Mouse (Mus musculus) CD4-positive helper T cell, adult 2 months (primary cell): ENCODE data around the gene Cacna2d4.
"Not testable (repeated sequence)": the region's sequence is repeated elsewhere in the genome, so short reads cannot be mapped to it uniquely, and the experiment has no call there.

Experiments used
- DNase-seq: peaks from one replicate; pipeline ENCODE4 v3.0.0-alpha.2; 2012; ENCODE audit warnings: low read depth, missing footprints, low spot score

The Cacna2d4 gene

DNA sequence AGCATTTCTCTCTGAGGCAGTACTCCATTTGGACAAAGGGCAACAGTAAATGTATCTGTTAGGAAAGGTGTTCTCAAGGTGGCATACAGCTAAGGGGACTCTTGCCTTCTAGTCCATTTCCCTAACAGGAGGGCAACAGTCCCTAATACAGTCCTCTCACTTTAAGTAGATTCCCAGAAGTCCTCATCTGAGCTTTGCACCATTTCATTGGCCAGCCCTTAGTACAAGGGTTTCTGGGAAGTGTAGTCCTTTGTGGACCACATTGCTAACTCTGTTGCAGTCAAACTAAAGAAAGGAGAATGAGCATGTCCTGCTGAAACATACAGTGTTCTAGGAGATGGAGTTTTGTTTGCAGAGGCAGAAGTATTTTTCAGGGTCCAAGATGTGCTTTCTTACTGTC lies 105.1 kb downstream of the Cacna2d4 start:
- no peak for DNase-seq

DNA sequence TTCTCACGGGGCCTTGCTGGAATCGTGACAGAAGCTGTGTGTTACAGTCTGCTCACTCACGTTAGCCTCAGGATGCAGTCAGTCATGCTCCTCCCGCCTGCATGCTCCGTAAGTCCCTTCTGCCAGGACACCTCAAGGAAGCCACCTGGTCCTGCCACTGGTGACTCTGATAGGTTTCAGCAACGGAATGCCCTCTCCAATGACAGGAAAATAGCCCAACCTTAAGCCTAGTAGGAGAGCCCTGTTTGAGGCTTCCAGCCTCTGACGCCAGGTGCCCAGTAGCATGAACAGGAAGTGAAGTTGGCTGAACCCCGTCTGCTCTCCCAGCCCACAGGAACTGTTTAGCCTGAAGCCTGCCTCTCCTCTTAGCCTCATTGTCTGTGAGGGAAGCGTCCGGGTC lies 109.9 kb downstream of the Cacna2d4 start:
- DNase-seq: no peak

DNA sequence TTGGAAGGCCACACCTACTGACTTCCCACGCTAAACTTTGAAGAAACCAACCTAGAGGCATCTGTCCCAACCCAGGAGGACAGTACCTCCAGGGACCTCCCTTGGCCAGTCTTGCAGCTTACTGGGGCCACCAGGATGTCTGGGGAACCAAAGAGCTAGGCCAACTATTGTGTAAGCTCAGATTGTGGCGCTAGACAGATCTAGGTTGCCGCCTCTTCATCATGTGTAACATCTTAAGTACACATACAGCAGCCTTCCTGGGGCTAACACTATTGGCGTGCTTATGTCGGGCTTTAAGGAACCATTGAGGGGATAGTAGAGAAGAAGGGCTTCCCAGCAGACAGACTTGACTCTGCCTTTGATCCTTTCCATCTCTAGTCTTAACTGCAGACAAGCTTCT lies 111.5 kb downstream of the Cacna2d4 start:
- no peak for DNase-seq

DNA sequence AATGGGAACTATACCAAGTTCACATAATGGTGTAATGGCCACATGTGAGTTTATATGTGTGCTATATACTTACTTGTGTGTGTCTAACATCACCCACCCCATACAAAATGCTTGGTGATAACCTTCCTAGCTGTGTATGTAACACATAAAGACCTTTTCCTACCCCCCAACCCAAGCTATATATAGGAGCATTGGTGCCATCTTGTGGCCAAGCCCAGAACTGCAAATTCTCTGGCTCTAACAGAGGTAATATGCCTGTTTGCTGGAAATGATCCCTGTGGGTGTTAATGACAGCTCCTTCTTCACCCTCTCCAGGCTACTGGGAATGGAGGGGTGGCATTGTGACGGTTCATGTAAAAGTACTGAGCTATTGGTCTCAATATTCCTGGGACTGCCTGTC lies 111.9 kb downstream of the Cacna2d4 start:
- DNase-seq: peak; percentile 64

DNA sequence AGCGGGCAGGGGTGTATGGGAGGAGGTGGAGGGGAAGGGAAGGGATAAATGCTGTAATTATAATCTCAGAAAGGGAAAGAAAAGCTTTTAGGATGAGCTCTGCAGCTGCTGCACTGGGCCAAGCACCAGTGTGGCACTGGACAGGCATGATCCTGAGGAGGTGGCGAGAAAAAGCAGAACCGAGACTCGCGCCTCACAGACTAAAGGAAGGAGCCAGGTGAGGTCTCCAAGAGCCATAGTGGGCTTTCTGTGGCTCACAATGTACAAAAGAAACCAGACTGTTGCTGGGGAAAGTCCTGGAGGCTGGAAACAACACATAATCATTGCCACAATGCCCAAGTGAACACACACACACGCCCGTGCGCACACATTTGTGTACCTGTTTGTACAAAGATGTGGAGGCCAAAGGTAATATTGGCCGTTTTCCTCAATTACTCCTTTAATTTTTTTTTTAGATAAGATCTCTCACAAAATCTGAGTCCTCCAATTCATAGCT lies 114.4 kb downstream of the Cacna2d4 start:
- DNase-seq: no peak

DNA sequence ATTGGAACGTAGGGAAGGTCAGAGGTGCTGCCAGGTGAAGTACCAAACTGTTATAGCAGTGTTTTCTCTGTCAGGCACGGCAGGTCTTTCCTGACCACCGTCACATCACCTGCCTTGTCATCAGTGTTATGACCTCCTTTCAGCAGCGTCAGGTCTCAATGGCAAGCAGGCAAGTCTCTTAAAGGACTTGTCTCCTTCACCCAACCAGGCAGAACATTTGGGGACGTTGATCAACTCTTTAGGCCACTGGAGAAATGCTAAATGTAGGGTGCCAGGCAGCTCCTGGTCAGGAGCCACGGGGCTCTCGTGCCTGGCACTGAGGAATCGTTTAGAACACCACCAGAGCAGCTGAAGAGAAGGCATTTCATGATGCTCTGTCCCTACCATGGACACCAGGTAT lies 115.3 kb downstream of the Cacna2d4 start:
- no peak for DNase-seq

DNA sequence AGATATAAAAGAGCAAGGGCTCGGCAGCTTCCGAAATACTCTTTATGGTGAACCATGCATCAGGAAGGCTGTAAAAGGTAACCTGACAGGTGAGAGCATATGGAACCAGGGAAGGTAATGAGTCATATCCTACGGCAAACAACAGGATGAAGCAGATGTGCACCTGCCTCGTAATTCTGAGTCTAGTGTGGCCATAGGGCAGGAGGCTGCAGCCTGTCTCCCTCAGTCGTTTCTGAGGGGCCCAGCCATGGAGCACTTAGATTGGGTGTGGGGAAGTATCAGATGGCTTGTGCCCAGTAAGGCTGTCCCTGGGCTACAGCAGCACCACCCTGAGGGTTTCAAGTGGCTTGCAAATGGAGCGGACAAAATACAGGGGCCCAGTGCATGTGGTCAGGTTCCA lies 116.2 kb downstream of the Cacna2d4 start:
- DNase-seq: no peak

DNA sequence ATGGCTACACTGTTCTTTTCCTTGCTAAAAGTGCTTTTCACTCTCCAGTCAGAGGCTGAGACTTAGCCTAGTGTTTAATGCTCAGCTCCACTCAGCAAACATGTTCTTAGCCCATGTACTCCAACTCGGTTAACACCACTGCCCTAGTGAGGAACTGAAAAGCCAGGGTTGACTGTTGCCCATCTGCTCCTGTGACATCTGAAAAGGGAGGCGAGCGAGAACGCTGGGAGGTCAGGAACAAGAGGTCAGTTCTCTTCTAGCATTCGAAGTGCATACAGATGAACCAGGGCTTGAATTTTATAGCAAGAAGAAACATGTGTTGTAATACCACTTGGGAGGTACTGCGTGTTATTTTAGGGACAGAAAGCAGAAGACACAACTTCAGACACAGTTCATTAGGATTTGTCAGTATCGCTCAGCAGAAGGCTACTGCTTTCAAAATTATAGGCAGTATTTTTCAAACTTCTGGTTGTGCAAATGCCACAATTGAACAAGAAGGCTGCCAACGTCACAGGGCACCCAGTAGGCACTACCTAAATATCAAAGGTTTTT lies 121.8 kb downstream of the Cacna2d4 start:
- no peak for DNase-seq

DNA sequence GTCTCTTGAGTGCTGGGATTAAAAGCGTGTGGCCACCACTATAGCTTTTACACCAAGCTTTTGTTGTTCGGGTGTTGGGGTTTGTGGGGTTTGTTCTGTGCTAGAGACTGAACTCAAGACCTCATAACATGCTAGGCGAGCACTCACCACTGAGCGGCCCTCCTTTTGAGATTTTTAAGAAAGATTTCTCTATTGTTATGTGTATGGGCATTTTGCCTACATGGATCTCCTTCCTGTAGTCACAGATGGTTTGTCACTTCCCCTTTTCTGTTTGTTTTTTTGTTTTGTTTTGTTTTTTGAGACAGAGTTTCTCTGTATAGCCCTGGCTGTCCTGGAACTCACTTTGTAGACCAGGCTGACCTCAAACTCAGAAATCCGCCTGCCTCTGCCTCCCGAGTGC lies 123.9 kb downstream of the Cacna2d4 start:
- DNase-seq: not testable (repeated sequence)

DNA sequence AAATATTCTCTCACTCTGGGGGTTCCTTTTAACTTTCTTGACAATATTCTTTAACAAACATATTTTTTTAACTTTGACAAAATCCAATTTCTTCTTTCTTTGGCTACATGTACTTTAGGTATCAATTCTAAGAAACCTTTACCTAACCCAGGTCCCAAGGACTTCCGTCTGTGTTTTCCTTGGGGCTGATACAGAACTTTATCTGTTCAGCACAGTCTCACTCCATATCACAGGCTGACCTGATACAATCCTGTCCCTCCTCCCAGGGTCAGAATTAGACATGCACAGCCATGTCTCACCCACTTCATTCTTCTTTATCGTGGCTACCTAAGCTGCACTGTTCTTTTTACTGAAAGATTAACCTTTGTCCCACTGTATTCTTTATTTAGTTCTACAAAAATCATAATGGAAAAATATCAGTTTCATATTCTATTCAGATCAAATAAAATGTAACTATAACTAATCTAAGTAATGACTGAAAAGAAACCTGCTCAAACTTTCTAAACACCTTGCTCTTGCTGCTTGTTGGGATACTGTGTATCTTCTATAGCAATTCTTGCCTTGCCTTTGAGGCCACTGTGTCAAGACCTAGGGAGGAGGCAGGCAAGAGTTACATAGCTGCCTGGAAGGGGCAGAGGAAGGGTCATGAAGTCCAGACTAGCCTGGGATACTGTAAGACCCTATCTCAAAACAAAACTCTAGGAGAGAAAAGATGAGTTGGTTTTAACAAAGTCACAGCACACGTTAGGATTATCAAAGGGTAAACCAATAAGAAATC lies 124.8 kb downstream of the Cacna2d4 start:
- no peak for DNase-seq

DNA sequence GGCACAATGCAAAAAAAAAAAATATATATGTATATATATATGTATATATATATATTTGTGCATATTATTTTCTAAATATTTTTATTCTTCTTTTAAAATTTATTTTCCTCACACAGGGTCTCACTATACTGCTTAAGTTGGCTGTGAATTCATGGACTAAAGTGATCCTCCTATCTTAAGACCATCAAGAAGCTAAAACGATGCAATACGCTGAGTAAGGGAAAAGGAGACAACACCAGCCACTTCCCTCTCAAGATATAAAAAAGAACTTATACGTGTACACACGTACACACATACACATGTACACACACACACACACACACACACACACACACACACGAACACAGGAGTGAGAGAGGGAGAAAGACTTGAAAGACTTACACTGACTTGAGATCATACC lies 127.3 kb downstream of the Cacna2d4 start:
- no peak for DNase-seq

DNA sequence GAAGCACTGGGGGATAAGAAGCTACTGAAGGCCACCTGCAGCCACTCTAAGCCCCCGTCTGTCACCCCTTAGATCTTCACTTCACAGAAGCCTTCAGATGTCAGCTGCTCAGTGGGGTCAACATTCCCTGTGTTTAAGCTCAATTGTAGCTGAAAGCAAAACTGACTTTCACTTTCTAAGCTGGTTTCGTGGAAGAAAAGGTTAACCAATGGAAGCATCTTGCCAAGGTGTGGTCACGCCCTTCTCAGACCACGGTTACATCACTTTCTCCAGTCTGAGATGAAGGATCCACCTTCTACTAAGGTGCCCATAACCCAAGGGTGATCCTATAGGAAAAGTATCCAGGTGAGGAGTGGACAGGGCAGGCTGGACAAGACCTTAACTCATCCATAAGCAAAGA lies 130.5 kb downstream of the Cacna2d4 start:
- not testable (repeated sequence) for DNase-seq

DNA sequence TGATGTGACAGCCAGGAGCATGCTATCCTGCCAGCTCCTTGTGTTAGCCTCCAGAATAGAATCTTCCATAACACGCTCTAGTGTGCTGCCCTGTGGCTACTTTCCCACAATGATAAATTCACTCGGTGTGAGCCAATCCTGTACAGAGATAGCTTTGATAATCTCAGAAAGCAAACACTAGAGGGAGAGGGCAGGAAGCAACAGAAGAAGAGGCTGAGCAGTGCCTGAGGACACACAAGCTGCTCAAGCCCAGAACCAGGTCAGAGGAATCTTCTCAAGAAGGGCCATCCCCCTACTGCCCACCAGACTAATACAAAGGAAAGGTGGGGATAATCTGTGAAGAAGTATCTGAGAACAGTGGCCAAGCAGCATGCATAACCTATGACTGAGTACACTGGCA lies 131.1 kb downstream of the Cacna2d4 start:
- DNase-seq: no peak

DNA sequence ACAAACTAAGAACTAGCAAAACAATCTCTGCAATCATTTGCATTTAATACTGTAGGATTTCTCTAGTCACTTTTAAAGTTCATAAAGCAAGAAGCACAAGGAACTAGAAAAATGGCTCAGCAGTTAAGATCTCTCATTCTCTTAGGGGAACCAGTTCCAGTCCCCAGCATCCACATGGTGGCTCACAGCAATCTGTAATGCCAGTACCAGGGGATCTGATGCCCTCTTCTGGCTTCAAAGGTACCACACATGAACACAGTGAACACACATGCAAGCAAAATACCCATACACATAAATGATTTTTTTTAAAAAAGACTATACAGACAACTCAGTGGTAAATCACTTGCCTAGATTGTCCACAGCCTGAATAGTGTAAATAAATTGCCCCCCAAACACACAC lies 135.3 kb downstream of the Cacna2d4 start:
- DNase-seq: no peak

DNA sequence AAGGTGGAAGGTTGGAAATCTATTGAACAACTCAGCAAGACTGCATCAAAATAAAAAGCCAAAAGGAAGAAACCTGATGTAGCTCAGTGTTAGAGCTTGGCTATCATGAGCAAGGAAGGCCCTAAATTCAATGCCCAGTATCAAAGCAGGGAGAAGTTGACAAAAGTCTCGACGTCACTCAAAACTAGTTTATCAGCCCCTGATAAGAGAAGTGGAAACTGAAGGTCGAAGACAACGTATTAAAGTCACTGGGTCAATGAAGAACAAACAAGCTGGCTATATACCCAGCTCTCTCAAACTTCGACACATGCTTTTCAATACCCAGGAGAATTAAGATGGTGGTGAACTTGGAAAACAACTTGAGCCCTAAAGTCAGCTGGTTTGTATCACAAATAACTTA lies 135.9 kb downstream of the Cacna2d4 start:
- no peak for DNase-seq

DNA sequence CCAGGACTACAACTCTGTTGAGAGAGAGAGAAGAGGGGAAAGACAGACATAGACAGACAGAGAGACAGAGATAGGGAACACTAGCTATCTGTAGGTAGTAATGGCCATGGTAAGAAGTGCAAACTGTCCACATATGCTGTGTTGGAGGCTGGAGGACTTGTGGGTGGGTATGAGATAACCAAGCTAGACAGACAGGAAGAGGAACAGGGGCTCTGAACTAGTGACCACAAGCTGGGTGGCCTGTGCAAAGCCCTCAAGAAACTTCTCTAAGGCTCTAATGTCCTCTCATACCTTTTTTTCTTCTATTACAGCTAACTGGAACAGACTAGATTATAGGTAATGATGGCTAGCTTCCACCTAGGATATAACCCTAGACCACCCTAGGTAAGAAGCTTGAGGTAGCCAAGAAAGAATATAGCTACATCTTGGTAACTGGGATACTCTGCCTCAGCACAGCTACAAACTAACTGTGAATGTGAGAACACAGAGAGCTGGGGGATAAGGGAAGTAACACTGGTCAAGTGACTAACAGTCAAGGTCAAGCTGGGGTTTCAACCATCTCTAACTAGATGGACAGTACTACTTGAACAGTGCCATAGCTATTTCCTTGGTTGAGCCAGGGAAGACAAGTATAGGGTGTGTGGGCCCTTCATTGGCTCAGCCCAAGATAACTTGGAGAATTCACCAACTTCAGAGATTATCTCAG lies 136.8 kb downstream of the Cacna2d4 start:
- DNase-seq: no peak

DNA sequence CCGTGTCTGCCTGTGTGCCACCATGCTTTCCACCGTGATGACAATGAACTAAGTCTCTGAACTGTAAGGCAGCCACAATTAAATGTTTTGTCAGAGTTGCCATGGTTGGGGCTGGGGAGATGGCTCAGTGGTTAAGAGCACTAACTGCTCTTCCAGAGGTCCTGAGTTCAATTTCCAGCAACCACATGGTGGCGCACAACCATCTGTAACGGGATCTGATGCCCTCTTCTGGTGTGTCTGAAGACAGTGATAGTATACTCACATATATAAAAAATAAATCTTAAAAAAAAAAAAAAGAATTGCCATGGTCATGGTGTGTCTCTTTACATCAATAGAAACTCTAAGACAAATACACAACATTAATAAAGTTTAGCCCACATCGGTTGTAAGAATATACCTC lies 138.7 kb downstream of the Cacna2d4 start:
- no peak for DNase-seq

DNA sequence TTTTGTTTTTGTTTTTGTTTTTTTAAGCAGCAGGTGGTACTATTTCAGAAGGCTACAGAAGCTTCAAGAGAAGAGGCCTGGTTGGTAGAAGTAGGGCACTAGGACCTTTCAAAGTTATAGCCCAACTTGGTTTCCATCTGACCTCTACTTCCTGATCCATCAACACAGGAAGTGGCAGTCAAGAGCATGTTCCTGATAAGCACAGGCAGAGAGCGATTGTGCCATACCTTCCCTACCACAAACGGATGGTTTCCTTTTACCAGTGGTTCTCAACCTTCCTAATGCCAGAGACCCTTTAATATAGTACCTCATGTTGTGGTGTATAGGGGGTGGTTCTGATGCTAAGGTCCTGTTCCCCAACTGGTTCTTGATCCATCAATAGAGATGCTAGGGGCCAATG lies 141.3 kb downstream of the Cacna2d4 start:
- DNase-seq: peak; percentile 67

DNA sequence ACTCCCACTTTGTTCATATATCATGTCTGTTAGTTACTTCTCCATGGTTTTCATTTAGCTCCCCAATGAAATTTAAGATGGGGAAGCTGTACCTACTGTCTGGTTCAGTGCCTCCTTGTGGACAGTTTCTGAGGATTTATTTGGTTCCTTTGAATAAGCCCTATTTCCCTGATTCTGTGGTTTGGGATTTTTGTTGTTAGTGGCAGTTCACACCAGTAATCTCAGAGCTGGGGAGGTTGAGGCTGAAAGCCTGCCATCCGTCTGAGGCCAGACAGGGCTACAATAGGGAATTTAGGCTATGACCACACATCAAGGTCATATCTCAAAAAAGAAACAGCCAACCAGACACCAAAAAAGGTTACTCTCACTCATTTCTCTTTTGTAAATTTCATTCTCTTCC lies 142.3 kb downstream of the Cacna2d4 start:
- no peak for DNase-seq

DNA sequence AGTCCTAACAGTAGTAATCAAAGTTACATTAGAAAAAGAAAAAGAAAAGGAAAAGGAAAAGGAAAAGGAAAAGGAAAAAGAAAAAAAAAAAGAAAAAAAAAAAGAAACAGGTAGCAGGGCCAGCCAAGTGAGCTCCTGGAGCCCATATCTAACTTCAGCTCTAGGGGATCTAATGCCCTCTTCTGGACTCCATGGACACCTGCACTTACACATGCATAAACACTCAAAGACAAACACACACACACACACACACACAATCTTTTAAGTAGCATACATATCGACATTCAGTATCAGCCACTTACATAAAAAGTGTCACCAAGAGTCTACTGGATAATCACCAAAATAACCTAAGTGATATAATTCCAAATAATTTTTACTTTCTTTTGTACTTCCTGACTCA lies 149.3 kb downstream of the Cacna2d4 start:
- DNase-seq: no peak

DNA sequence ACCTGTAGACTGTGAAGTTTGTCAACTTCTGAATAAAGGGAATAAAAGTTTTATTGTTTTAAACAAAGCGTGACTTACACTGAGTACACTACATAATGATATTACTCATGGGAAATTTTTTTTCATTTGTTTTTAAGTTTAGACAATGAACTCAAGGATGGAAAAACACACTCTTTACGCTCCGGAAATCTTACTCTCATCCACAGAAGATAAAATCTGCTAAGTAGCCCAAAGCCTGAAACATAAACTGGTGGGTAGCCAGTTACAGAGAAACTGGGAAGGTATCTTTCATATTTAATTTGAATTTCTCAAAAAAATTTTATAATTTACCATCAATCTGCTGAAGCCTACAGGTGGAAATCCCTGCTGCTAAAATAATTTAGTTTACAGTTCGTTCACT lies 150.1 kb downstream of the Cacna2d4 start:
- DNase-seq: peak; percentile 66

DNA sequence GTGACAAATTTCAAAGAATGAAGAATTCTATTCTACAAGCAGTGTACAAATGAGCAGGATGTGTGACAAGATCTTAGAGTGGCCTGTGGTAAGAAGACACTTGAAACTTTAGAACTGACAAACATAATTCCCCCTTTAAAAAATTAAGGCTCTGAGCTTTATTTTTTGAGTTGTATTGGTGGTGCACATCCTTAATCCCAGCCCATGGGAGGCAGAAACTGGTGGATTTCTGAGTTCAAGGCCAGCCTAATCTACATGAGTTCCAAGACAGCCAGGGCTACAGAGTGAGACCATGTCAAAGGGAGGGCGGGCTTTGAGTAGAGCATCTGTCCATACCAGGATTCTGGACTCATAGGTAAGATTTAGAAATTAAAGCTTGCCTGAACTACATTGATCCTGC lies 150.5 kb downstream of the Cacna2d4 start:
- peak; percentile 53 for DNase-seq
